Mouse (Mus musculus) bone marrow, adult 2 months (tissue): Measurements from ENCODE around the gene Parp6. TPM values are rescaled to one million over a fixed set of nuclear protein-coding genes. Genes with fewer than 3 reads are reported as not detected.

ENCODE experiments used
- H3K27ac ChIP-seq: fragments of 200-500 bp; 2 replicates; pipeline ENCODE4 v1.5.1; 2012; ENCODE audit warnings: low read depth, mild to moderate bottlenecking, control low read depth, inconsistent platforms, low read length; ENCODE audit not compliant: control insufficient read depth, poor library complexity, insufficient read depth
- H3K4me1 ChIP-seq: fragments of 200-500 bp; 2 replicates; pipeline ENCODE4 v1.6.1; 2011; ENCODE audit warnings: low read length; ENCODE audit not compliant: control insufficient read depth, insufficient read depth
- H3K4me3 ChIP-seq: fragments of 200-500 bp; replicated peaks from 2 replicates; pipeline ENCODE3; 2011; ENCODE audit warnings: mild to moderate bottlenecking, low read depth, low read length, control low read depth; ENCODE audit not compliant: control insufficient read depth
- CTCF ChIP-seq: fragments of 200-500 bp; IDR thresholded peaks from 2 replicates; pipeline ENCODE4 v1.5.1; 2011; ENCODE audit warnings: low read length, control low read depth; ENCODE audit not compliant: control insufficient read depth, insufficient read depth
- POLR2A ChIP-seq: fragments of 200-500 bp; IDR thresholded peaks from 2 replicates; pipeline ENCODE4 v1.6.1; 2011; ENCODE audit warnings: low read depth, mild to moderate bottlenecking, control low read depth, low read length, borderline replicate concordance; ENCODE audit not compliant: control insufficient read depth
- WGBS: fragments of 180-500 bp; shearing (Covaris S2); methylation state at CpG from one replicate; pipeline ENCODE4 v1.1.7; 2018; 5-methylcytosine and 5-hydroxymethylcytosine counted together
- polyA plus RNA-seq: library from polyadenylated mRNA; stranded (reverse); fragments of >200 nt; gene quantifications from 2 replicates; pipeline ENCODE4 v1.2.4, GENCODE M21; 2011; ENCODE audit warnings: low replicate concordance; ENCODE audit not compliant: missing spikeins, insufficient read depth, insufficient read length

Parp6 gene
- polyA plus RNA-seq, 1 experiment = 41.4 TPM

DNA sequence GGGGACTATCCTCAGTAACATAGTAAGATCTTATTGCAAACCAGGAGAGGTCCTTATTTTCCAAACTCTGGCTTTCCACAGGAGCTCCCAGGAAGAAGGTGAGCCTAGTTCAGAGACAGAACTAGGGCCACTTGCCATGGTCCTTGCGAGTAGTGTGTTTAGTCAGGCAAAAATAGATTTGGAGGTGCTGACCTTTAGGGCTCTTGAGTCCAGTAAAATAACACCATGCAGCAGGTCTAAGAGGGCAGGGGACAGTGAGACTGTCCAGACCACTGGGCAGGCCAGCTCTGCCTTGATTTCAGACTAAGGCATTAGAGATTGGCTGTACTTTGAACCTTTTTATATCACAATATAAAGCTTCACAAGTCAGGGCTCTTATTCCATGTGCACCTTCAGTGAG is 49.7 kb downstream of the Parp6 start:
- no peak overlapping the region for H3K4me3 ChIP-seq
- TF ChIP-seq POLR2A (no peak), CTCF (no peak)
- H3K27ac ChIP-seq = no peak overlapping the region
- WGBS = 78% methylated on average over 1 of the region's 1 CpGs
- no peaks in the 10 kb centered on the region; the same call in 1 of the 2 replicates for H3K4me1 ChIP-seq

DNA sequence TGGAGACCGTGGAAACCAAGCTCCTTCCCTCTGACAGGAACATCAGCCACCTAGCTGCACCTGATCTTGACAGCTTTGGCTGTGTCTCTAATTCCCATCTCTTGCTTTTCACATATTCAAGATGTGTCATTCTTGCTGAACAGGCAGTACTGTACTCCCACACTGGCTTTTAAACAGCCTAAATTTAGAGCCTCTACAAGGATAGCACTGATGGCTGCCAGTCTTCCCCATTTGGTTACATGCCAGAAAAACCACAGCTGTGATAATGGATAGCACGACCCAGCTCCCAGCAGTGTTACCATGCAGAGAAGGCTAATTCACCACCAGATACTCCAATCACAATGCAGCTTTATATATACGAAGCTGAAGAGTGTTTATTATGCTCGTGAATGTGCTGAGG is 50.2 kb downstream of the Parp6 start:
- Histone ChIP-seq H3K4me1 (no peaks in the 10 kb centered on the region; the same call in 1 of the 2 replicates), H3K27ac (no peak overlapping the region), H3K4me3 (no peak overlapping the region)
- WGBS = 42% methylated on average over 4 of the region's 4 CpGs
- TF ChIP-seq CTCF (no peak), POLR2A (no peak)

DNA sequence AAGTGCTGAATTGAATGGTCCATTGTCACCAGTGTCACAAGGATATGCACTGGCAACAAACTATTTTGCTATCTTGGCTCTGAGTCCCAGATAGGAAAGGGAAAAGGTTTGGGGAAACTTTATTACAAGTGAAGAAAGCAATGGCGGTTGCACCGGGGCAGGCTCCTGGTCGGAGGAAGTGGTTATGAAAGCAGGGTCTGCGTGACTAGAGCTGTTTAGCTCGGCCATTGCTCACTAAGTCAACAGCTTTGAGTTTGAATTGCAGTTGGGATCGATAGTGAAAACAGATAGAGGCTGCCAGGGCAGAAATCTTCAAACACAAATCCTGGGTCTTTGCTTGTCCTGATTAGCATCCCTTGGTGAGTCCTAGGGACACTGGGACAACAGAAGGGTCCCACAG is 50.8 kb downstream of the Parp6 start:
- 17% methylated on average over 6 of the region's 6 CpGs for WGBS
- no peak for TF ChIP-seq POLR2A
- no peak for TF ChIP-seq CTCF
- H3K4me1 ChIP-seq = no peaks in the 10 kb centered on the region; the same call in 1 of the 2 replicates
- no peak overlapping the region for H3K27ac ChIP-seq
- H3K4me3 ChIP-seq = no peak overlapping the region

DNA sequence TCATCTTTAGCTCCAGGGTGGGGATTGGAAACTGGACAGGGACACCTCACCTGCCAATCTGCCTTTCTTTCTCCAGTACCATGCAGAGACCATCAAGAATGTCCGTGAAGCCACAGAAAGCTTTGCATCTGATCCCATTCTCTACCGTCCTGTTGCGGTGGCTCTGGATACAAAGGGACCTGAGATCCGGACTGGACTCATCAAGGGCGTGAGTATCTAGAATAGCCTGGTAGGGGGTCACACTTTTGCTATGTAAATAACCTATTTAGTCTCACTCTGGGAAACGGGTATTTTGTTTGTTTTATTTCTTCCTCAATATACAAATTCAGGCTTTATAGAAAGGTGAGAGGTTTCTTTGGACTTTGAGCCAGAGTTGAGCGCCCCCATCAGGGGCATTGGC is 51.4 kb downstream of the Parp6 start:
- Histone ChIP-seq H3K4me1 (no peaks in the 10 kb centered on the region; the same call in 1 of the 2 replicates), H3K4me3 (no peak overlapping the region), H3K27ac (no peak overlapping the region)
- TF ChIP-seq POLR2A (no peak), CTCF (no peak)
- 87% methylated on average over 7 of the region's 7 CpGs for WGBS

DNA sequence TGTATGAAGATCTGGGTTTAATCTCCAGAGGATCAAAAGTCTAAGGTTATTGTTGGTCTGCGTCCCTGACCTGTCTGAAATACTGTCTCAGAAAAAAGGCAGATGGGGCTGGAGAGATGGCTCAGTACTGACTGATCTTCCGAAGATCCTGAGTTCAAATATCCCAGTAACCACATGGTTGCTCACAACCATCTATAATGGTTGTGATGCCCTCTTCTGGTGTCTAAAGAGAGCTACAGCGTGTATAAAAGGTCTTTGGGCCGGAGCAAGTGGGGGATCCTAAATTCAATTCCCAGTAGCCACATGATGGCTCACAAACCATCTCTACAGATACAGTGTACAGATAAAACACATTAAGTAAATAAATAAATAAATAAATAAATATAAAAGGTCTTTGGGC is 52.1 kb downstream of the Parp6 start:
- H3K27ac ChIP-seq = no peak overlapping the region
- H3K4me3 ChIP-seq = no peak overlapping the region
- 73% methylated on average over 4 of the region's 4 CpGs for WGBS
- TF ChIP-seq CTCF (no peak), POLR2A (no peak)
- no peaks in the 10 kb centered on the region; the same call in 1 of the 2 replicates for H3K4me1 ChIP-seq

DNA sequence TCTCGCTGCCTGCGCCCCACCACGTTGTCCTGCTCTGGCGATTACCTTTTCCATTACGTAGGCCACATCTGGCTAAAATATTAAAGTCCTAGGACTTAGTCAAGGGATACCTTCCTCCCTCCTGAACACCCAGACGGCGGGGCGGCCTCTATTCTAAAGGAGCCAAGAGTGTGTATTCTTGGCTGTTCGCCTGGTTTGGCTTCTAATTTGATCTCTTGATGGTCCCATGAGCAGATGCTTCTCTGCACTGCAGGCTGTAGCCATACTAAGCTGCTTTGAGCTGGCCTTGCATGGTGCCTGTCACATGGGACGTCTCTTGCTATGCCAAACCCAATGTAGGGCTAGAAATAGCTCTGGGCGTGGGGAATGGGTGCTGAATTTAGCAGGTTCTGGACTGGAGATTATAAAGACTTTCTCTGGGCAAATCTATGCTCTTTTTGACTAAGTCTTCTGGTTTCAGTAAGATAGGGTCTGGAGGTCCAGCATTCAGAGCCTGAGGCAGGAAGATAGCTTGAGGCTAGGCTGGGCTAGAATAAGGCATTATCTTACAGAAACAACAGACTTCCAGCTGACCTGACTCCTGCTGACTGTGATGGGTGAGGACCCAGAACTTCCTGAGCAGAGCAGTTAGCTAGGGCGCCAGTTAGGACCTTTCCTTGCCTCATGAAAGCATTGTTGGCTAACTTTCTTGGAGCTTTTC is 55.3 kb downstream of the Parp6 start:
- H3K27ac ChIP-seq = no peak overlapping the region
- WGBS = 75% methylated on average over 12 of the region's 12 CpGs
- no peaks in the 10 kb centered on the region; the same call in 1 of the 2 replicates for H3K4me1 ChIP-seq

GRCm38 (mm10) chr9:59673427-59673826 is 56.3 kb downstream of the Parp6 start:
- TF ChIP-seq POLR2A (no peak), CTCF (no peak)
- Histone ChIP-seq H3K27ac (no peak overlapping the region), H3K4me1 (no peaks in the 10 kb centered on the region), H3K4me3 (no peak overlapping the region)
- 46% methylated on average over 2 of the region's 2 CpGs for WGBS

More for the DNA sequence above, 55.3 kb downstream of the Parp6 start:
- TF ChIP-seq CTCF (no peak), POLR2A (no peak)
- no peak overlapping the region for H3K4me3 ChIP-seq

- Histone ChIP-seq H3K4me1 (no peaks in the 10 kb centered on the region), H3K27ac (no peak overlapping the region), H3K4me3 (no peak overlapping the region)
- WGBS = 86% methylated on average over 14 of the region's 14 CpGs
- no peak for TF ChIP-seq POLR2A
- TF ChIP-seq CTCF = no peak
Measured at GRCm38 (mm10) chr9:59675598-59675997, 58.5 kb downstream of the Parp6 start.
